Mouse (Mus musculus): ENCODE data around the gene C1qtnf1. TPM values are rescaled to one million over a fixed set of nuclear protein-coding genes. Genes with fewer than 3 reads are reported as not detected.

The C1qtnf1 gene
- polyA plus RNA-seq, 1 experiment from 2014 or later: 2.9 TPM

GRCm38 (mm10) chr11:118428944-118429709 lies 1.1 kb downstream of the C1qtnf1 start:
- Histone ChIP-seq H3K4me1 (peaks cover 37% of the 10 kb centered on the region), H3K4me3 (replicated peaks) (peak overlapping the region; percentile 0; the same call in 1 of the 2 replicates)

DNA sequence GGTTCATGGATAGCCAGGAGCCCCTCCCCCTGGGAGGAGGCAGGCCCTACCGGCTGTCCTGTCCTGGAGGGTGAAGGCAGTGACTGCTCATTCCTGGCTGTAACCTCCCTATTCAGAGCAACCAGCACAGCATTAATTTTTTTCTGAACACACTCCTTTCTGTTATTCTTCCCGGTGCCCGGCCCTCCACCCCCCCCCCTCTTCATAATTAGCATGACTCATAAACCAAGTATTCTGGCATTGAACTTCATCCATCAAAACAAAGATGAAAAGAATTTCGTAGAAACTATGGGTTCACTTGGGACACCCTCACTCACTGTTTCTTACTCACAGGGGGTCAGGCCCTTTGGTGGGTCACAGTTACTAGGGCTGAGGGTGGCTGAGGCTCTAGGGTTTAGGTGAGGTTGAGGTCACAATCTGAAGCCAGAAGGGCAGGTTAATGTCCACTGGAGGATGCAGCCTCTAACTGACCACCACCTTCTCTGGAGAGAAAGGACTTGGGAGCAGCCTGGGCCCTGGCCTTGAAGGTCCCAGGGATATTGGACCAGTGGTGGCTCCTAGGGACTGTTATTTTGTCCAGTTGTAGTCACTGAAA lies 2.4 kb downstream of the C1qtnf1 start:
- Histone ChIP-seq H3K9me3 (no peaks in the 10 kb centered on the region), H3K36me3 (replicated peaks) (no peaks in the 10 kb centered on the region), H3K27ac (no peak overlapping the region), H3K4me2 (no peak overlapping the region), H3K27me3 (peaks cover 27% of the 10 kb centered on the region), H3K9ac (no peak overlapping the region), H3K4me1 (peaks cover 38% of the 10 kb centered on the region), H3K4me3 (replicated peaks) (no peak overlapping the region)
- 45% methylated on average over 4 of the region's 4 CpGs for WGBS
- no peak for ATAC-seq (ENCODE audit: low FRiP score)

More at GRCm38 (mm10) chr11:118428944-118429709, 1.1 kb downstream of the C1qtnf1 start:
- Histone ChIP-seq H3K36me3 (replicated peaks) (no peaks in the 10 kb centered on the region), H3K27me3 (peaks cover 18% of the 10 kb centered on the region), H3K27ac (no peak overlapping the region), H3K9ac (no peak overlapping the region), H3K9me3 (no peaks in the 10 kb centered on the region), H3K4me2 (peak overlapping the region; percentile 38)
- no peak for ATAC-seq (ENCODE audit: low FRiP score)
- WGBS: 60% methylated on average over 8 of the region's 8 CpGs

- Histone ChIP-seq H3K4me2 (no peak overlapping the region), H3K27me3 (peaks cover 27% of the 10 kb centered on the region), H3K9me3 (no peaks in the 10 kb centered on the region), H3K27ac (no peak overlapping the region), H3K9ac (peak overlapping the region; percentile 17; the same call in 1 of the 2 replicates), H3K4me3 (replicated peaks) (no peak overlapping the region), H3K36me3 (replicated peaks) (no peaks in the 10 kb centered on the region), H3K4me1 (peaks cover 39% of the 10 kb centered on the region)
- no peak for ATAC-seq (ENCODE audit: low FRiP score)
- WGBS: 78% methylated on average over 16 of the region's 16 CpGs
These were observed 3.3 kb downstream of the C1qtnf1 start for GRCm38 (mm10) chr11:118431100-118431948.

DNA sequence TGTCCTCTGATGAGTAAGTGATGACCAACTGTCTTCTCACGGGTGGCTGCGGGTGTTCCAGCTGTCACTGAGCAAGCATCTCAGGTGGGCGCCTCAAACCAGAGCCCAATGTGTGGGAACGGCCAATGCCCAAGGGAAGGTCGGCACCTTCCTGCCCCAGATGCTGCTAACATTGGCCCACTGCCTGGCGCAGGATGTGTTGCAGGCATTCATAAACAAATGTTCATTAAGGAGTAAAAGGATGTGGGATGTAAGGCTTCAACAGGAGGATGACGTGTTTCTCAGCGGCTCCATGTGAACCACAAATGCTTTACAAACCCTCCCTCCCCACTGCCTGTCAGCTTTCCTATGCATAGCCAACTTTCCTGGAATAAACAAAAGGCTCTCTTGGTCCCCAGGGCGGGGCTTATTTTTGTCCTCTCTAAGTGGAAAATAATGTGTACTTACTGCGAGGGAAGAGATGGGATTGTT lies 5.4 kb downstream of the C1qtnf1 start:
- no peak overlapping the region for H3K4me3 ChIP-seq (replicated peaks)

GRCm38 (mm10) chr11:118434093-118434492 lies 6.1 kb downstream of the C1qtnf1 start:
- Histone ChIP-seq H3K4me1 (peaks cover 47% of the 10 kb centered on the region), H3K4me2 (peak overlapping the region; percentile 38), H3K9me3 (no peaks in the 10 kb centered on the region), H3K27me3 (peaks cover 13% of the 10 kb centered on the region; the same call in 1 of the 2 replicates), H3K9ac (no peak overlapping the region), H3K36me3 (replicated peaks) (no peaks in the 10 kb centered on the region), H3K27ac (no peak overlapping the region), H3K4me3 (replicated peaks) (peak overlapping the region; percentile 8; the same call in 1 of the 2 replicates)
- no peak for ATAC-seq (ENCODE audit: low FRiP score)
- WGBS: 55% methylated on average over 13 of the region's 13 CpGs

More for the DNA sequence above, 5.4 kb downstream of the C1qtnf1 start:
- Histone ChIP-seq H3K4me1 (peaks cover 47% of the 10 kb centered on the region), H3K9ac (no peak overlapping the region), H3K27ac (0 out of 2 replicates have a peak overlapping the region, but pooled peaks have one; percentile 25), H3K9me3 (no peaks in the 10 kb centered on the region), H3K36me3 (replicated peaks) (no peaks in the 10 kb centered on the region), H3K27me3 (peaks cover 13% of the 10 kb centered on the region; the same call in 1 of the 2 replicates), H3K4me2 (peak overlapping the region; percentile 38)
- ATAC-seq (ENCODE audit: low FRiP score): no peak
- WGBS: 68% methylated on average over 10 of the region's 10 CpGs

DNA sequence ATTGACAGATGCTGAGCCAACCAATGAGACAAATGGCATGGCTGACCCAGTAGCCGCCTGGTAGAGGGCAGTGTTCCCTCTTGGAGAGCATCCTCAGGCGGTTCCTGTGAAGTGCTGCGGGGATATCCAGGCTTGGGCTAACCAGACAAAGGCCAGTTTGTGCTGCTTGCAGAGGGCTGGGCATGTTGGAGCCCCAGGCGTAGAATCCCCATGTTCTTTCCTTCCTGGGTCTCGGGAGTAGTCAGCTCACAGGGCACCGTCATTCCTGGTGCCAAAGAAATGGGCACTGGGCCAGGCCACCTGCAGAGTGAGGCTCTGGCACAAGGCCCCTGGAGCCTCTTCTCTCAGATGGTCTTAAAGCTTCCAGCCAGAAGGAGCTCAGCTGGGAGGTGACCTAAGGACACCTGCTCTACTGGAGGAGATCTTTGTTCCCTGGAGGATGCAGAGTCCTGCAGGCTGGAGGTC lies 8.5 kb downstream of the C1qtnf1 start:
- no peaks in the 10 kb centered on the region for H3K9me3 ChIP-seq
- peaks cover 51% of the 10 kb centered on the region for H3K4me1 ChIP-seq
- H3K4me3 ChIP-seq (replicated peaks): no peak overlapping the region
- no peaks in the 10 kb centered on the region for H3K36me3 ChIP-seq (replicated peaks)
- H3K4me2 ChIP-seq: no peak overlapping the region
- 0 out of 2 replicates have a peak, but pooled peaks have one; percentile 40 for ATAC-seq (ENCODE audit: low FRiP score)
- H3K27ac ChIP-seq: peak overlapping the region; percentile 46
- no peak overlapping the region for H3K9ac ChIP-seq
- 25% methylated on average over 6 of the region's 6 CpGs for WGBS
- H3K27me3 ChIP-seq: peaks cover 16% of the 10 kb centered on the region; the same call in 1 of the 2 replicates

DNA sequence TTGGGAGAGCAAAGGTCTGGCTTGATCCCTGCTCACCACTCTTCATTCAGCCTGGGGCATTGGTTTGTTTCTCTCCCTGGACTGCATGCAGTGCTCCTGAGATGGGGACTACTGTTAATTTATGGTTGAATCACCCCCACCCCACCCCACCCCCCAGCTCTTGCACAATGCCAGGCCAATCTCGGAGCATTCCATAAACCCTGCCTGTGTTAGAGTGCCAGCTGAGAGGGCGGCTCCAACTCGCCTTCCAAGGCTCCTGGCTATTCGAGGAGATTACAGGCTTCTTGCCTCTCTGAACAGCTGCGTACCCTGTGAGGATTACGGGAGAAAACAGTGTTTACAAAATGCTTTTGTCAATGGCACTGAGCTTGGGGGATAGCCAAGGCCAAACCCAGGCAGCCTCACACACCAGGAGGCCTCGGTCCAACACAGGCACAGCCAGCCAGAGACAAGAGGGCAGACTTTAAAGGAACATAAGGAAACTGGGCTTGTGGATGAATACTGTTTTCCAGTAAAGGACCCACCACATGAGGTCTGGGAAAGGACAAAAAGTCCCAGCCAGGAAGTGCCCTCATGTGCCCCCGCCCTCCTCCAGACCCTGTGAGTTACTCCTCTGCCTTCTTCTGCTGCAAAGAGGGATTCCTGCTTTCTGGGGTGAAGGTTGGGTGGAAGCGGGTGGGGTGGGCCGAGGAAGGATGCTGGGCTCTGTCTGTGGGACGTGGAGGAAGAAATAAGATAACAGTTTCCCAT lies 10.8 kb downstream of the C1qtnf1 start:
- H3K4me3 ChIP-seq (replicated peaks): no peak overlapping the region
- peaks cover 44% of the 10 kb centered on the region for H3K4me1 ChIP-seq
- H3K27me3 ChIP-seq: peaks cover 23% of the 10 kb centered on the region; the same call in 1 of the 2 replicates
- WGBS: 14% methylated on average over 11 of the region's 11 CpGs
- H3K9me3 ChIP-seq: no peaks in the 10 kb centered on the region
- ATAC-seq (ENCODE audit: low FRiP score): peak; percentile 39
- H3K4me2 ChIP-seq: peak overlapping the region; percentile 6; the same call in 1 of the 2 replicates
- no peaks in the 10 kb centered on the region for H3K36me3 ChIP-seq (replicated peaks)
- H3K9ac ChIP-seq: no peak overlapping the region
- H3K27ac ChIP-seq: peak overlapping the region; percentile 84

GRCm38 (mm10) chr11:118442691-118443090 lies 14.7 kb downstream of the C1qtnf1 start:
- ATAC-seq (ENCODE audit: low FRiP score): no peak
- WGBS: 78% methylated on average over 13 of the region's 13 CpGs

GRCm38 (mm10) chr11:118443201-118443970 lies 15.4 kb downstream of the C1qtnf1 start:
- ATAC-seq (ENCODE audit: low FRiP score): peak; percentile 41; the same call in 1 of the 2 replicates
- peaks cover 17% of the 10 kb centered on the region for H3K4me1 ChIP-seq
- H3K27me3 ChIP-seq: peaks cover 13% of the 10 kb centered on the region; the same call in 1 of the 2 replicates
- H3K4me3 ChIP-seq (replicated peaks): no peak overlapping the region
- no peak overlapping the region for H3K27ac ChIP-seq
- H3K4me2 ChIP-seq: no peak overlapping the region
- H3K36me3 ChIP-seq (replicated peaks): no peaks in the 10 kb centered on the region
- no peaks in the 10 kb centered on the region for H3K9me3 ChIP-seq
- 32% methylated on average over 11 of the region's 11 CpGs for WGBS
- H3K9ac ChIP-seq: no peak overlapping the region

More at GRCm38 (mm10) chr11:118442691-118443090, 14.7 kb downstream of the C1qtnf1 start:
- peaks cover 24% of the 10 kb centered on the region for H3K4me1 ChIP-seq
- no peak overlapping the region for H3K27ac ChIP-seq
- no peak overlapping the region for H3K4me3 ChIP-seq (replicated peaks)
- H3K36me3 ChIP-seq (replicated peaks): no peaks in the 10 kb centered on the region
- H3K27me3 ChIP-seq: peaks cover 13% of the 10 kb centered on the region; the same call in 1 of the 2 replicates
- H3K4me2 ChIP-seq: no peak overlapping the region
- no peaks in the 10 kb centered on the region for H3K9me3 ChIP-seq
- H3K9ac ChIP-seq: no peak overlapping the region

GRCm38 (mm10) chr11:118445843-118446242 lies 17.8 kb downstream of the C1qtnf1 start:
- ATAC-seq (ENCODE audit: low FRiP score): peak; percentile 75
- Histone ChIP-seq H3K9ac (no peak overlapping the region), H3K4me1 (no peaks in the 10 kb centered on the region), H3K27ac (no peak overlapping the region), H3K4me3 (replicated peaks) (no peak overlapping the region), H3K27me3 (peaks cover 13% of the 10 kb centered on the region; the same call in 1 of the 2 replicates), H3K36me3 (replicated peaks) (no peaks in the 10 kb centered on the region), H3K9me3 (no peaks in the 10 kb centered on the region), H3K4me2 (no peak overlapping the region)
- WGBS: 23% methylated on average over 3 of the region's 3 CpGs
